Mouse (Mus musculus): Measurements from ENCODE around the gene Gm11938. TPM values are rescaled to one million over a fixed set of nuclear protein-coding genes. Genes with fewer than 3 reads are reported as not detected.
"Not testable (repeated sequence)": the region's sequence is repeated elsewhere in the genome, so short reads cannot be mapped to it uniquely, and the experiment has no call there.

Gm11938 gene
- total RNA-seq (2022), result not detected

DNA sequence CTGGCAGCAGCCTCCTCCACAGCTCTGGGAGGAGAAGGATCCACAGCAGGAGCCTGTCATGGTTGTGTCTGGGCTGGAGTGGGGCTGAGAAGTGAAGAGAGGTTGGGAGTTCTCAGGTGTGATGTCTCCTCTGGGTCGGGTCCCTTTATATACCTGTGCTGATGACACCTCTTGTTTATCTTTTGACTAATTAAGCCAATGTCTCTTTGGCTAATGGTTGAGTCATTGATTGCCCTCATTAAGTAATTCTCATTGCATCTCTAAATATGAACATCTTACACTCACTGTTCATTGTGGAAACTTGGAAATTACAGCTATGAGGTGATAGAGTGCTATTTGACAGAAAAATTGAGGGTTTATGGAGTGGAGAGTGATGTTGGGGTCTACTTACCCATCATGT, at the start of gene Gm11938:
TSS of gene Gm11938 (minus strand) at position 101 of the 400 bp plus-strand sequence.
- DNase-seq (ENCODE audit: low spot score), result not testable (repeated sequence)

DNA sequence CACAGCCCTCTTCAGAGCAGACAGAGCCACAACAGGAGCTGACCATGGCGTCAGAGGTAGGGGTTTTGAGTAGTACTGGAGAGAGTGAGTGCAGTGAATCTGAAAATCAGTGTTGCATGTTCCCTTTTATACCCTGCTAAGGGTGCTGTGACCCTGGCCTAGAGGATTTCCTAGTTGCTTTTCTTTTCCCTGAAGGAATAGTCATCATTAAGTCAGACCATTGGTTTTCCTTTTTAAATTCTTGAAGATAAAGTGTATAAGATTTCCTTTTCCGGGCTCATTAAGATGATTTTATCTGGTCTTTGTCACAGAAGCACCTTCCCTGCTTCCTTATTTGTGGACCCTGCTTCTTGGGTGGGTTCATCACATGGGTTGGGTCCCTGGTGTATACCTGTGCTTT, 47.0 kb upstream of the Gm11938 start, which contains the start of gene Gm11555:
TSS of gene Gm11555 (minus strand) at position 101 of the 400 bp plus-strand sequence.
- DNase-seq (ENCODE audit: low spot score), result no peak

DNA sequence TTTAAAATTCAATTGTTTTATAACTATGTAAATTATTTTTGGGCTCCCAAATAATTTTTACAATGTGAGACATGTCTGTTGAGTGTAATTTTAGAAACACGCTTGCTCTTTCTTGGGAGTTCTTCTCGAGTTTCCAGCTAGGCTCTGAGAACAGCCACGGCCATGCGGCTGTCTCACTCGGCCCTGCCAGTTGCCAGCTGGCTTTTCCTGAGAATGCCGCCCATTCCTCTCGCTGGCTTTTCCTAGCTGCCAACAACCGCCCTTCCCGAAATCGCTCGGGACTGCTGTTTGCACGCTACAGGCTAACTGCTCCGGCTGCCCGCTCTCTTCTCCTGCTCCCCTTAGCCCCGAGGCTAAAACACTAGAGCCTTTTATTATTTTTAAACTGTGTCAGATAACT, 43.3 kb upstream of the Gm11938 start:
- DNase-seq (ENCODE audit: low spot score), result no peak

DNA sequence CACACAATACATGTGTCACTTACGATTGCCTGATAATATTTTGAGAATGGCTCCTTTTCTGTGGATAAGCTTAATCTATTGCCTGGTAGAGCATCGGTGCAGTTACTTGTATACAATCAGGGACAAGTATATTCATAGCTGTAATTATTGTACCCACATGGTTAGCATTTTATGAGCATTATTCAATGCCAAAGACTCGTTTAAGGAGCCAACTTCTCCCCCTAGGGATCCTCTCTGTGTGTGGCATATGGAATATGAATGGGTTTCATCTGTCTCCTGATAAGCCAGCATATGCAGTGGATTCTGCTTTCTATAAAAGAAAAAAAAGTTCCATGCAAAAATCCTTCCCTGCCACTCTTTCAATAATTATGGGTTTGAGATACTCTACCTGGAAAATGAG, 41.2 kb upstream of the Gm11938 start:
- no peak for DNase-seq (ENCODE audit: low spot score)

DNA sequence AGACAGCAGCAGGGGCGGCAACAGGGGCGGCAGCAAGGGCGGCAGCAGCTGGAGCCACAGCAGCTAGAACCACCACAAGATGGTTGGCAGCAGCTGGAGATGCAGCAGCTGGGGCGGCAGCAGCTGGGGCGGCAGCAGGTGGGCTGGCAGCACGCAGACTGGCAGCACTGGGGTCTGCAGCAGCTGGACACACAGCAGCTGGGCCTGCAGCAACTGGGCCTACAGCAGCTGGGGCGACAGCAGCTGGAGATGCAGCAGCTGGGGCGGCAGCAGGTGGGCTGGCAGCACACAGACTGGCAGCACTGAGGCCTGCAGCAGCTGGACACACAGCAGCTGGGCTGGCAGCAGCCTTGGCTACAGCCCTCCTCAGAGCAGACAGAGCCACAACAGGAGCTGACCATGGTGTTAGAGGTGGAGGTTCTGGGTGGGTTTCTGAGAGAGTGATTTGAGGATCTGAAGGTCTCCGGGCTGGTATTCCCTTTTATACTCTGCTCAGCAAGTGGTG, 40.6 kb upstream of the Gm11938 start, which contains the start of gene Krtap4-7:
TSS of gene Krtap4-7 (minus strand) at position 455 of the 505 bp plus-strand sequence.
- not testable (repeated sequence) for DNase-seq (ENCODE audit: low spot score)

DNA sequence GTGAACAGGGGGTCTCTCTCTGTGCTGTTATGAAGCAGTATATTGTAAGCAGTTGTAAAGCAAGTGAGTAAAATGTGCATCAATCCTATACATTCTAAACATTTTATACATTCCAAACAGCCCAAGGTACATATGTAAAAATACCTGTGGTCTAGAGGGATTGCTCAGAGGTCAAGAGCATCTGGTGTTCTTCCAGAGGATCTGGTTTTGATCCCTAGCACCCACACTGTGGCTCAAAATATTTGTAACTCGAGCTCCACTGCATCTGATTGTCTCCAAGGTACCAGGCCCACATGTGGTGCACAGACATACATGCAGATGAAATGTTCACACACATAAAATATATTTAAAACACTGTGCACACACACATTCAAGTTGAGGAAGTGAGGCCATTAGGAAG, 37.8 kb upstream of the Gm11938 start:
- DNase-seq (ENCODE audit: low spot score), result no peak

DNA sequence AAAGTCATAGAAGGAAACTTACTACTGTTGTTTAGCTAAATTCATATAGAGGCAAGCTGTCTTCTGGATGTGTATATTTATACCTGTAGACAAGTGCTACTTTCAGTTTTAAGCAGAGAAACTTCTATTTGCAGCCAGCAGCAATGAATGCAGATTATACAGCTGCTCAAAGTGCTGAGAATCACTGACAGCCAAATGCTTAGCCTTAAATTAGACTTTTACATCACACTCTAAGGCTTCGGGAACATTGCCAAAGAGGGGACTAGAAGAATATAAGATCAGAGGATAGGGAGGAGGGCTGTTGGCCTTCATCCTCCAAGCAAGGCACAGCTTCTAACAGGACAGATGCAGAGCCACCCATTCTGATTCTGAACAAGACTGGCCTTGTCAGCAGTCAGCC, 34.0 kb upstream of the Gm11938 start:
- DNase-seq (ENCODE audit: low spot score), result no peak

DNA sequence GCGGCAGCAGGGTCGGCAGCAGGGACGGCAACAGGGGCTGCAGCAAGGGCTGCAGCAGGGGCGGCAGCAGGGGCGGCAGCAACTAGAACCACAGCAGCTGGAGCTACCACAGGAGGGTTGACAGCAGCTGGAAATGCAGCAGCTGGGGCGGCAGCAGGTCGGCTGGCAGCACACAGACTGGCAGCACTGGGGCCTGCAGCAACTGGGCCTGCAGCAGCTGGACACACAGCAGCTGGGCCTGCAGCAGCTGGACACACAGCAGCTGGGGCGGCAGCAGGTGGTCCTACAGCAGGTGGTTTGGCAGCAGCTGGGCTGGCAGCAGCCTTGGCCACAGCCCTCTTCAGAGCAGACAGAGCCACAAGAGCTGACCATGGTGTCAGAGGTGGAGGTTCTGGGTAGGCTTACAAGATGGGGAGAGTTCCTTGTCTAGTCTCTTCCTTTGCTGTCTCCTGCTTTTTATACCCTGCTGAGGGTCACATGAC, 31.6 kb upstream of the Gm11938 start, which contains the start of gene Krtap4-2:
TSS of gene Krtap4-2 (minus strand) at position 432 of the 482 bp plus-strand sequence.
- DNase-seq (ENCODE audit: low spot score), result no peak

DNA sequence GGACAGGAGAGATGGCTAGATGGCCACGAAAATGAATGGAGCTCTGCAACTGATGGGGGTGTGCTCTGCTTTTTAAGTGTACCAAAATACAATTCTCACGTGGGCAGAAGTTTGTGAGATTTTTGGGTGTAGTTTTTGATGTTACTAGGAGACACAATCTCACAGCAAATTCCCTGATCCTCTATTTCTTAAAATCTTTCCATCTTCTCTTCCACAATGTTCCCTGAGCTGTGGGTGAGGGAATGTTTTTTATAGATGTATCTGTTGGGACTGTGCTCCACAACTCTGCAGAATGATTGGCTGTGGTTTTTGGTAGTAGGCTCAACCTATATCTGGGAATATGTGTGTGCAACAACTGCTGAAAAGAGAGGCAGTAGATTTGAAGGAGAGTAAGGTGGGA, 30.2 kb upstream of the Gm11938 start:
- no peak for DNase-seq (ENCODE audit: low spot score)

DNA sequence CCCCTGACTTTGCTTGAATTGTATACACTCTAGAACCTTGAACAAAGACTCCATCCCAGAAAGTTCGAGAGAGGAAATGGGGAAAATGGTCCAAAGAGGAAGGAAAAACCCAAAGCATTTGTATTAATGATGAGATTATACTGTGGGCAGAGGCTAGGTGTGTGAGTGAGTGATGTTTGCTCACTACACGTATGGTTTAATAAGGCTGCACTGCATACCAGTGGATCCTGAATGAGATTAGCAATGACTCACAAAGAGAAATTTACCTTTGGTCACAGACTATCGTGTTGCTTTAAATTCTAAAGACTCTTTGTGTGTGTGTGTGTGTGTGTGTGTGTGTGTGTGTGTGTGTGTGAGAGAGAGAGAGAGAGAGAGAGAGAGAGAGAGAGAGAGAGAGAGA, 27.8 kb upstream of the Gm11938 start:
- no peak for DNase-seq (ENCODE audit: low spot score)

DNA sequence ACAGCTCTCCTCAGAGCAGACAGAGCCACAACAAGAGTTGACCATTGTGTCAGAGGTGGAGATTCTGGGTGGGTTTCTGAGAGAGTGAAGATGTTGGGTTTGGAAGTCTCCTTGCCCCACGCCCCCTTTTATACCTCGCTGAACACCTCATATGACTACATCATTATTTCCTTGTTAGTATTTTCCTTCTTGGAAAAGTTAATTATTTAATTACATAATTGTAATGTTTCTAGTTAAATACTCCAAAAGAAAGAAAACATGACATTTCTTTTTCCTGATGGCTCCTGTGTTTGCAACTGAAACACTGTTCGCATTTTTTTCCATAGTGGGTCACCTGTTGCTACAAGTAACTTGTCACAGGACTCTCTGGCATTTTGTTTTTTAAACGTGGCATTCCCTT, 25.0 kb upstream of the Gm11938 start, which contains the start of gene Krtap4-1:
TSS of gene Krtap4-1 (minus strand) at position 101 of the 400 bp plus-strand sequence.
- DNase-seq (ENCODE audit: low spot score), result no peak

DNA sequence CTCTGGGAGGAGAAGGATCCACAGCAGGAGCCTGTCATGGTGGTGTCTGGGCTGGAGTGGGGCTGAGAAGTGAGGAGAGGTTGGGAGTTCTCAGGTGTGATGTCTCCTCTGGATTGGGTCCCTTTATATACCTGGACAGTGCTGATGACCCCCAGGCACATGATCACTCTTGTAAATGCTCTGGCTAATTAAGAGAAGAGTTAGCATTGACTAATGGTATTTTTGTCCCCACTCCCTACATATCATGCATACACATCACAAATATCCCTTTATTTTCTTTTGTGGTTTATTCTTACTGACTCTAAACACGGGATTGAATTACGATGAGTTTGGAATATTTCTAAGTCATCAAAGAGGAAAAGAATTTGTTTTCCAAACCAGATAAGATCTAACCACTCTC, 17.2 kb upstream of the Gm11938 start, which contains the start of gene Gm11562:
TSS of gene Gm11562 (minus strand) at position 101 of the 400 bp plus-strand sequence.
- DNase-seq (ENCODE audit: low spot score), result no peak

DNA sequence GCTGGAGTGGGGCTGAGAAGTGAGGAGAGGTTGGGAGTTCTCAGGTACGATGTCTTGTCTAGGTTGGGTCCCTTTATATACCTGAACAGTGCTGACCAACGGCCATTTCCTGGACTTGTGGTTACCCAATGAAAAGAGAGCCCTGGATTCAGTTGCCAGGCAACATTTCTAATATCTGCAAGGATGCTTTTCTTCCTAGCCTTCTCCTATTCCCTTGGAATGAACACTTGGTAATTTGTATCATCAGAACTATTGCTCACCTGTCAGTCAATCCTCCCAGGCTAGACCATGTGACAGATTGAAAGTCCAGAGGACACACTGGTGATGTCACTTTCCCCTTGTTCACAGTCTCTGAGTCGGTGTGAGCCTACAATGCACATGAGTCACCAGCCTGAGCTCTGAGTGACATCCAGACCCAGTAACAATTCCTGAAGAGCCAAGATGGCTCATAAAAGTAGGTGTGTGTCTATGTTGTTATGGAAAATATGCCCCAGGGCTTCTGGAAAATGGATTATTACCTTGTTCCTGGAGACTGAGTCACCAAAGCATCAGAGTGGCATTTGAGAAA, 11.8 kb upstream of the Gm11938 start, which contains the start of gene Krtap2-4:
TSS of gene Krtap2-4 (minus strand) at position 51 of the 568 bp plus-strand sequence.
- DNase-seq (ENCODE audit: low spot score), result no peak

DNA sequence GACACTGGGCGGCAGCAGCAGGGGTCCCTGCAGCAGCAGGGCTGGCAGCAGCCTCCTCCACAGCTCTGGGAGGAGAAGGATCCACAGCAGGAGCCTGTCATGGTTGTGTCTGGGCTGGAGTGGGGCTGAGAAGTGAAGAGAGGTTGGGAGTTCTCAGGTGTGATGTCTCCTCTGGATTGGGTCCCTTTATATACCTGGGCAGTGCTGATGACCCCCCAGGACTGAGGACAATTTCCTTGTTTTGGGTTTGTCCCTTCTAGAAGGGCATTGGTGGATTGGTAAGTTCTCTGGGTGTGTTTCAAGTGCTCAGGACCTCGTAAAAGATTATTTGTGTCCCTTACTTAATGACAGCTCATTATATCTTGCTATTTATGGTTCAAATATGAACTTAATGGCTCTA, 7.0 kb upstream of the Gm11938 start, which contains the start of gene Gm11937:
TSS of gene Gm11937 (minus strand) at position 101 of the 400 bp plus-strand sequence.
- not testable (repeated sequence) for DNase-seq (ENCODE audit: low spot score)

DNA sequence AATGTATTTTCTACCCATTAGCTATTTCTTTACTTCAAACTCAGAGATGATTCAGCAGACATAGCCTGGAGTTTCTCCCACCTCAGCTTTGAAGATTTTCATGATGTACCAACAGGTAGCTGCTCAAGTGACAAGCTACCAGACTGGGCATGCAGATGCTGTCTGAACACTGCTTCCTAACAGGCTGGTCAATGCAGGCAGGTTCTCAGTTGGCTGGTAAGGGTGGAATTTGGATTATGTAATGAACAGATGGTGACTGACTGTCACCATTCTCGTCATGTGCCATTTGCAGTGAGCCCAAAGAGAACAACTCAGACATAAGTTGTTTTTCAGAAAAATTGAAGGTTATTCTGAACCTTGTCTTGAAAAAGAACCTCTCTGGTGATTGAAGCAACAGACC, 6.0 kb upstream of the Gm11938 start:
- no peak for DNase-seq (ENCODE audit: low spot score)

DNA sequence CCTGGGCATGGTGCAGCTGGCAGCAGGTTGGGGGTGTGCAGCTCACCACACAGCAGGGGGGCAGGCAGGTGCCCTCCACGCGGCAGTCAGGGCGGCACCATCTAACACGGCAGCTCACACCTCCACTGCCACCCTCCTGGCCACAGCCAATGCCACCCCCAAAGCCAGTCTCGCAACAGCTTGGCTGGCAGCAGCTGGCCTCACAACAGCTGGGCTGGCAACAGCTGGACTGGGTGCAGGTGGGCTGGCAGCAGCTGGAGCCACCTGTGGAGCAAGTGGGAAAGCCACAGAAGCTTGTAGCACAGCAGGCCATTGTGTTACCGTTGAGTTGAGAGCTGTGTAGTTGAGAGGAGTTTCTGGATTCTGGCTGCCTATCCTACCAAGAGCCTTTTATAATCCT, 5.4 kb downstream of the Gm11938 start, which contains the start of gene Krtap9-3:
TSS of gene Krtap9-3 (minus strand) at position 364 of the 400 bp plus-strand sequence.
- DNase-seq (ENCODE audit: low spot score), result not testable (repeated sequence)

DNA sequence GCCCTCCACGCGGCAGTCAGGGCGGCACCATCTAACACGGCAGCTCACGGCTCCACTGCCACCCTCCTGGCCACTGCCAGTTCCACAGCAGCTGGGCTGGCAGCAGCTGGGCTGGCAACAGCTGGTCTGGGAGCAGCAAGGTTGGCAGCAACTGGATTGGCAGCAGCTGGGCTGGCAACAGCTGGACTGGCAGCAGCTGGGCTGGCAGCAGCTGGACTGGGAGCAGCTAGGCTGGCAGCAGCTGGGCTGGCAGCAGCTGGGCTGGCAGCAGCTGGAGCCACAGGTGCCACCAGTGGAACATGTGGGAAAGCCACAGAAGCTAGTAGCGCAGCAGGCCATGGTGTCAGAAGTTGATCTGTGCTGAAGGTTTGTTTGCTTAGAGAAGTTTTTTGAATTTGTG, 12.1 kb downstream of the Gm11938 start, which contains the start of gene Krtap1-3:
TSS of gene Krtap1-3 (minus strand) at position 359 of the 400 bp plus-strand sequence.
- DNase-seq (ENCODE audit: low spot score), result no peak

DNA sequence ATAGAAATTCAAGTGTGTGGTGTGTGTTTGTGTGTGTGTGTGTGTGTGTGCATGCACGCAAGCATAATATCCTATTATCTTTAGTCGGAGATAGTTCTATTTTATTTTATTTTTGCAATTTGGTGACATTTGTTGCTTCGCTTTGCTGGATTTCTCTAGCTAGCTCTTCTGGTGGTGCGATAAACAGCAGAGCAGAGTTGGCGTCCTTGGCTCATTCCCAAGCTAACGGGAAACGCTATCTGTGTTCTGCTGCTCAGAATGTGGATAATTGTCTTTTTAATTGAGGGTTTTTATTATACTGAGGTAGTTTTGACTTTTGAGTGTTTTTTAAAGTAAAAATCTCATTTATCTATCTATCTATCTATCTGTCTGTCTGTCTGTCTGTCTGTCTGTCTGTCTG, 18.0 kb downstream of the Gm11938 start:
- no peak for DNase-seq (ENCODE audit: low spot score)

DNA sequence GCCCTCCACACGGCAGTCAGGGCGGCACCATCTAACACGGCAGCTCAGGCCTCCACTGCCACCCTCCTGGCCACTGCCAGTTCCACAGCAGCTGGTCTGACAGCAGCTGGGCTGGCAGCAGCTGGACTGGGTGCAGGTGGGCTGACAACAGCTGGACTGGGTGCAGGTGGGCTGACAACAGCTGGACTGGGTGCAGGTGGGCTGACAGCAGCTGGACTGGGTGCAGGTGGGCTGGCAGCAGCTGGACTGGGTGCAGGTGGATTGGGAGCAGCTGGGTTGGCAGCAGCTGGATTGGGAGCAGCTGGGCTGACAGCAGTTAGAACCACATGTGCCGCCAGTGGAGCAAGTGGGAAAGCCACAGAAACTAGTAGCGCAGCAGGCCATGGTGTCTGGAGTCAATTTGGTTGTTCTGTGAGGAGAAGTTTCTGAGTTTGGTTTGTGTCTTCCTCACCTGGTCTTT, 19.8 kb downstream of the Gm11938 start, which contains the start of gene Krtap1-4:
TSS of gene Krtap1-4 (minus strand) at position 410 of the 460 bp plus-strand sequence.
- DNase-seq (ENCODE audit: low spot score), result no peak

DNA sequence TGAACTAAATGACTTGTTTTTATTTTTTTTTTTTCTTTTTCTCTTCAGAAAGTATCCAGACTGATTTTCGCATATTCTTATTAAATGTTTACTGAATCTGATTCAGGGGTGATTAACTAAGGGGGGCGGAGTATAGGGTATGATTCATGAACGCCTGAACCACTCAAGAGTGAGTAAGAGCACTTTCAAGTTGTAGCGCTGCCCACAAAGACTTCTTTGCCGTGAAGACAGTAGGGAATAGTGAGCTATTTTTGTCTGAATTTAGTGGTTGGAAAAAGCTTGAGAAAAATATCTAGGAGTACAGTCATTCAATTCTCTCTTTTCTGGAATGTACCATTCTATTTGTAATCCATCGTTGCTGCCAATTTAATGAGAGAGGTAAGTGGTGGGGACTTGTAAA, 21.5 kb downstream of the Gm11938 start:
- DNase-seq (ENCODE audit: low spot score), result no peak

DNA sequence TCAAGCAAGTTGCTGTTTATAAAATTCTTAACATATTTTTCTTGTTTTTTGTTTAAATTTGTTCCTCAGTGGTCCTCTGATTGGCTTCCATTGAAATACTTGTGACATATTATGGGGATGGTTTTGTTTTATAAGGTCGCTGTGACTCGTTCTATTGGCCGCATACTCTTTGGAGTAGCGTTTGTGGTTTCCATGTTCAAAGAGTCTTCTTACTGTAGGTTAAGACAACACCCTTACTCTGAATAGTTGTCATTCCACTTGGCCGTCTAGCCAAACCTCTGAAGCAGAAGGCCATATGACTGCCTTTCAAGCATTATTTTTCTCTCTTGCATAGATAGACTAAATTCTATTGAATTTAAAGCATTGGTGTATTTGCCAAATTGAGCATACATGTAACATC, 22.1 kb downstream of the Gm11938 start:
- no peak for DNase-seq (ENCODE audit: low spot score)

DNA sequence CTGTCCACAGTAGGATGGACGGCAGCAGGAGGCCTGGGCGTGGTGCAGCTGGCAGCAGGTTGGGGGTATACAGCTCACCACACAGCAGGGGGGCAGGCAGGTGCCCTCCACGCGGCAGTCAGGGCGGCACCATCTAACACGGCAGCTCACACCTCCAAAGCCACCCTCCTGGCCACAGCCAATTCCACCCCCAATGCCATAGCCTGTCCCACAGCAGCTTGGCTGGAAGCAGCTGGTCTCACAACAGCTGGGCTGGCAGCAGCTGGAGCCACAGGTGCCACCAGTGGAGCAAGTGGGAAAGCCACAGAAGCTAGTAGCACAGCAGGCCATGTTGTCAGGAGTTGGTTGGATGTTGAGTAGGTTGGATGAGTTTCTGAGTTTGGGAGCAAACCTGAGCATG, 22.5 kb downstream of the Gm11938 start, which contains the start of gene Krtap1-5:
TSS of gene Krtap1-5 (minus strand) at position 381 of the 400 bp plus-strand sequence.
- no peak for DNase-seq (ENCODE audit: low spot score)

Measured in heart, adult 8-10 months (tissue).